Mouse (Mus musculus): Measurements from ENCODE around the gene Ift122. TPM values are rescaled to one million over a fixed set of nuclear protein-coding genes. Genes with fewer than 3 reads are reported as not detected.

Gene Ift122
- polyA plus RNA-seq, 1 experiment from 2014 or later: 27.2 TPM

DNA sequence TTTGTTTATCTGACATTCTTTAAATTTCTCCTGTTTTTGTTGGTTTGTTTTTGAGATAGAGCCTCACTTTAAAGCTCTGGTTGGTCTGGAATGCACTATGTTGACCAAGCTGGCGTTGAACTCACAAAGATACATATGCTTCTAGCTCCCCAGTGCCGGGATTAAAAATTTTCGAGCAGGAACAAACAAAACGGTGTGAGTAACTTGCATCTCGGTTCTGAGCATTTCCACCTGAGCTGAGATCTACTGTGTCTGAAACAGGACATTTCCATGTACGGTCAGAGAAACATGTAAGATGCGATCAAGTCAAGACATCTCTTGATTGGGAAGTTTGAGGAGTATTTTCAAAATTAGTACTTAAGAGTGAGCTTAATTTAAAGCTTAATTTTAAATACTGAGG is 715 bp downstream of the Ift122 start:
- peak; percentile 40 for DNase-seq (ENCODE audit: low spot score)
- no peak for ATAC-seq (replicated peaks; ENCODE audit: insufficient number of reproducible peaks, low FRiP score, low TSS enrichment, low read depth)

DNA sequence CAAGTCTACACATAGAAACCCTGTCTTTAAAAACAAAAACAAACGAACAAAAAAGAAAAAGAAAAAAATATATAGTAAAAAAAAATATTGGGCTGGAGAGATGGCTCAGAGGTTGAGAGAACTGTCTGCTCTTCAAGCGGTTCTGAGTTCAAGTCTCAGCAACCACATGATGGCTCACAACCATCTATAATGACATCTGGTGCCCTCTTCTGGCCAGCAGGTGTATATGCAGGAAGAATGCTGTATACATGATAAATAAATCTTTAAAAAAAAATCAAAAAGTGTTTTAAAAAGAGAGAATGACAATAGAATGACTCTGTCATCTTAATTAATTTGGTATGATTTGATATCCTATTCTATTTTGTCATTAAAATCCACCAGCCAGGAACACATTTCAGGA is 1.2 kb downstream of the Ift122 start:
- Histone ChIP-seq H3K4me1 (ENCODE audit: control insufficient read depth, insufficient read depth, low read length) (no peaks in the 10 kb centered on the region), H3K4me3 (ENCODE audit: low read depth, low read length) (no peak overlapping the region), H3K4me2 (ENCODE audit: low read depth, low read length) (no peak overlapping the region), H3K9me3 (replicated peaks; ENCODE audit: control insufficient read depth, low read length) (no peaks in the 10 kb centered on the region), H3K9ac (replicated peaks; ENCODE audit: low read length) (no peak overlapping the region), H3K27me3 (ENCODE audit: control insufficient read depth, insufficient read depth, low read length) (no peaks in the 10 kb centered on the region), H3K27ac (replicated peaks; ENCODE audit: low read depth, low read length) (no peak overlapping the region), H3K36me3 (replicated peaks; ENCODE audit: control insufficient read depth, insufficient read depth, low read depth, low read length) (0 out of 2 replicates have a peak, but pooled peaks cover 2% of the 10 kb centered on the region)
- no peak for ATAC-seq (replicated peaks; ENCODE audit: insufficient number of reproducible peaks, low FRiP score, low TSS enrichment, low read depth)
- WGBS: 67% methylated on average over 2 of the region's 2 CpGs
- DNase-seq (ENCODE audit: low spot score): no peak

More for the DNA sequence above, 715 bp downstream of the Ift122 start:
- Histone ChIP-seq H3K4me1 (ENCODE audit: control insufficient read depth, insufficient read depth, low read length) (no peaks in the 10 kb centered on the region), H3K9ac (replicated peaks; ENCODE audit: low read length) (peak overlapping the region; percentile 61), H3K4me3 (ENCODE audit: low read depth, low read length) (peak overlapping the region; percentile 61), H3K27ac (replicated peaks; ENCODE audit: low read depth, low read length) (peak overlapping the region; percentile 72), H3K9me3 (replicated peaks; ENCODE audit: control insufficient read depth, low read length) (no peaks in the 10 kb centered on the region), H3K27me3 (ENCODE audit: control insufficient read depth, insufficient read depth, low read length) (no peaks in the 10 kb centered on the region), H3K36me3 (replicated peaks; ENCODE audit: control insufficient read depth, insufficient read depth, low read depth, low read length) (peaks cover 2% of the 10 kb centered on the region; the same call in 1 of the 2 replicates), H3K4me2 (ENCODE audit: low read depth, low read length) (peak overlapping the region; percentile 28)
- WGBS: 49% methylated on average over 7 of the region's 7 CpGs

DNA sequence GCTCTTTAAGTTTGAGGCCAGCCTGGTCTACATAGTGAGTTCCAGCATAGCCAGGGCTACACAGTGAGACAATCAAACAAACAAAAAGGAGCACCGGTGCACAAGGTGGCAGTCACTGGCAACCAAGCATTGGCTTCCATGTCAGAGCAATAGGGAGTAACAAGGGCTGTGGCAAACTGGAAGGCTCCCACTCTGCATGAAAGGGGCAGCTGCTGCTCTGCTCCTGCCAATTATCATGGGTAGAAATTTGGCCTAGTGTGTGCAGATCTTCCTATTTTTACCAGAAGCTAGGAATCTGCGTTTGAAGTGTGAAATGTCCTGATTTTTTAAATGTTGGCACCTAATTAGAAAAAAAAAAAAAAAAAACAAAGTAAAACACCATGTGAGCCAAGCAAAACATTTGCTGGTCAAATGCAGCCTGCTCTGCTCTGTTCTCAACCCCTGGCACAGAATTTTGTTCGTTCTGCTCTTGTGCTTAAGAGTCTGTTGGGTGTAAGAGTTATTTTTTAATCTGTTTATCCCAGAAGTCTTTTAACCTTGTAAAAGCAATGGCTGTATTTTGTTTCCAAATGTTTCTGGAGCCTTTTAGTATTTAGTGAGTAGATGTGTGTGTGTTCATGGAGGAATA is 2.6 kb downstream of the Ift122 start:
- H3K27ac ChIP-seq (replicated peaks; ENCODE audit: low read depth, low read length): no peak overlapping the region
- no peak overlapping the region for H3K4me3 ChIP-seq (ENCODE audit: low read depth, low read length)
- ATAC-seq (replicated peaks; ENCODE audit: insufficient number of reproducible peaks, low FRiP score, low TSS enrichment, low read depth) (no peak), DNase-seq (ENCODE audit: low spot score) (no peak)
- H3K9ac ChIP-seq (replicated peaks; ENCODE audit: low read length): no peak overlapping the region; the same call in 1 of the 2 replicates
- H3K9me3 ChIP-seq (replicated peaks; ENCODE audit: control insufficient read depth, low read length): no peaks in the 10 kb centered on the region
- H3K36me3 ChIP-seq (replicated peaks; ENCODE audit: control insufficient read depth, insufficient read depth, low read depth, low read length): no peaks in the 10 kb centered on the region
- WGBS: 91% methylated on average over 3 of the region's 3 CpGs
- H3K4me1 ChIP-seq (ENCODE audit: control insufficient read depth, insufficient read depth, low read length): no peaks in the 10 kb centered on the region
- H3K4me2 ChIP-seq (ENCODE audit: low read depth, low read length): no peak overlapping the region
- H3K27me3 ChIP-seq (ENCODE audit: control insufficient read depth, insufficient read depth, low read length): no peaks in the 10 kb centered on the region

DNA sequence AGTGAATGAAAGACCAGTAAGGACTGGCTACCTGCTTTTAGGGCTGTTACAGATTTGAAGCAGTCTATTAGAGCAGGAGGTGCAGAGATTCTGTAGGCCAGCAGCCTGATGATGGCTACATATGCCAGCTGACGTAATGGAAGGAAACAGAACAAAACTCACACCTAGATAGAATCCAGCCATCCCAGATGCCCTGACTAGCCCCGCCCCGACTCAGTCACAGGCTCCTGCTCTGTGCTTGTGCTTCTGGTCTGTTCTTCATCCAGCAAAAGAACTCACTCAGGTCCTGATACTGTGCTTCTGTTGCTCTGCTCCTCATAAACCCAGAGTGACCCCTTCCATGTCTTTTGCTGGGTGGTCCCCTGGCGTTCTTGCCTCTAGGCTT is 3.1 kb downstream of the Ift122 start:
- Histone ChIP-seq H3K36me3 (replicated peaks; ENCODE audit: control insufficient read depth, insufficient read depth, low read depth, low read length) (no peaks in the 10 kb centered on the region), H3K9ac (replicated peaks; ENCODE audit: low read length) (no peak overlapping the region; the same call in 1 of the 2 replicates), H3K9me3 (replicated peaks; ENCODE audit: control insufficient read depth, low read length) (no peaks in the 10 kb centered on the region), H3K4me1 (ENCODE audit: control insufficient read depth, insufficient read depth, low read length) (no peaks in the 10 kb centered on the region), H3K4me3 (ENCODE audit: low read depth, low read length) (no peak overlapping the region), H3K27me3 (ENCODE audit: control insufficient read depth, insufficient read depth, low read length) (no peaks in the 10 kb centered on the region), H3K4me2 (ENCODE audit: low read depth, low read length) (no peak overlapping the region), H3K27ac (replicated peaks; ENCODE audit: low read depth, low read length) (no peak overlapping the region)
- 74% methylated on average over 4 of the region's 4 CpGs for WGBS
- DNase-seq (ENCODE audit: low spot score): peak; percentile 10
- ATAC-seq (replicated peaks; ENCODE audit: insufficient number of reproducible peaks, low FRiP score, low TSS enrichment, low read depth): no peak

DNA sequence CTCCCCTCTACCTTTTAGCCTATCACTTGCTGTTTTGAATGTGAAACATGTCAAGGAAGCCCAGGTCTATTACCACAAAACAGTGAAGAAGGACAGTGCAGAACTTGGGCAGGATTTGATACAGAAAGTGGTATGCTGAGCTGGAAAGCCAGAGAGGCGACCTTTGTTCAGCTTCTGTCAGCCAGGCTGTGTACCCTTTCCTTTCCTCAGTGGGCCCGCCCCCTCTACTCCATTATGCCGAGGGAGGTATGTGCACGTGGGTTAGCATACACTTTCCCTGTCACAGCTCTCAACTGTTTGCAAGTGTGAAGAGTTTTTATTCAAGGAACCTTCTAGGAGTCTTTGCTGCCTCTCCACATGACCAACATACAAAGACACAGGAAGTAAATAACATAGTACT is 6.0 kb downstream of the Ift122 start:
- no peak overlapping the region for H3K9ac ChIP-seq (replicated peaks; ENCODE audit: low read length)
- H3K9me3 ChIP-seq (replicated peaks; ENCODE audit: control insufficient read depth, low read length): no peaks in the 10 kb centered on the region
- H3K36me3 ChIP-seq (replicated peaks; ENCODE audit: control insufficient read depth, insufficient read depth, low read depth, low read length): no peaks in the 10 kb centered on the region
- no peak overlapping the region for H3K27ac ChIP-seq (replicated peaks; ENCODE audit: low read depth, low read length)
- H3K4me3 ChIP-seq (ENCODE audit: low read depth, low read length): no peak overlapping the region
- DNase-seq (ENCODE audit: low spot score) (no peak), ATAC-seq (replicated peaks; ENCODE audit: insufficient number of reproducible peaks, low FRiP score, low TSS enrichment, low read depth) (no peak)
- no peaks in the 10 kb centered on the region for H3K4me1 ChIP-seq (ENCODE audit: control insufficient read depth, insufficient read depth, low read length)
- H3K4me2 ChIP-seq (ENCODE audit: low read depth, low read length): no peak overlapping the region
- no peaks in the 10 kb centered on the region for H3K27me3 ChIP-seq (ENCODE audit: control insufficient read depth, insufficient read depth, low read length)
- 50% methylated on average over 4 of the region's 4 CpGs for WGBS

DNA sequence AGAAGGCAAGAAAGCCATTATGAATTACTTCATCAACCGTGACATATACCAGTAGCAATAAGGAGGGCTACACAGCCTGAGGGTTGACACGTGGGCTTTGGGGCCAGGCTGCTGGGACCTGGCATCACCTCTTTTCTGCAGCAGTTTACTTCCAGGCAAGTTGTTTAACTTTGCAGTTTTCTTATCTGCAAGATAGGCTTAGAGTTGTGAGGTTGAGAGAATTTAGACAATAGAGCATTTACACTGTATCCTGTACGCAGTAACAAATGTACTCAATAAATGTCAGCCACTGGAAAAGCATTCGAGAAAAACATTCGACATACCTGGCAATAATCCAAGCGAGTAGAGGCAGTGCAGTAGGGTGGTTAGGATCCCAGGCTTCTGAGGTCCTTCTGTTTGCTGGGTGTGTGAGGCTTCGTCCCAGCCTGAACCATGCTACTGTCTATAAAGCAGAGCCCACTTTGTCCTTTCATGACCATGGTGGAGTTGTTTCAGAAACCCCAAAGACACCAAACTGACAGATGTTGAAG is 6.8 kb downstream of the Ift122 start:
- Histone ChIP-seq H3K36me3 (replicated peaks; ENCODE audit: control insufficient read depth, insufficient read depth, low read depth, low read length) (no peaks in the 10 kb centered on the region), H3K4me1 (ENCODE audit: control insufficient read depth, insufficient read depth, low read length) (no peaks in the 10 kb centered on the region), H3K4me3 (ENCODE audit: low read depth, low read length) (no peak overlapping the region), H3K9me3 (replicated peaks; ENCODE audit: control insufficient read depth, low read length) (no peaks in the 10 kb centered on the region), H3K9ac (replicated peaks; ENCODE audit: low read length) (no peak overlapping the region), H3K4me2 (ENCODE audit: low read depth, low read length) (no peak overlapping the region), H3K27ac (replicated peaks; ENCODE audit: low read depth, low read length) (no peak overlapping the region), H3K27me3 (ENCODE audit: control insufficient read depth, insufficient read depth, low read length) (no peaks in the 10 kb centered on the region)
- 86% methylated on average over 7 of the region's 7 CpGs for WGBS
- no peak for DNase-seq (ENCODE audit: low spot score)
- no peak for ATAC-seq (replicated peaks; ENCODE audit: insufficient number of reproducible peaks, low FRiP score, low TSS enrichment, low read depth)

DNA sequence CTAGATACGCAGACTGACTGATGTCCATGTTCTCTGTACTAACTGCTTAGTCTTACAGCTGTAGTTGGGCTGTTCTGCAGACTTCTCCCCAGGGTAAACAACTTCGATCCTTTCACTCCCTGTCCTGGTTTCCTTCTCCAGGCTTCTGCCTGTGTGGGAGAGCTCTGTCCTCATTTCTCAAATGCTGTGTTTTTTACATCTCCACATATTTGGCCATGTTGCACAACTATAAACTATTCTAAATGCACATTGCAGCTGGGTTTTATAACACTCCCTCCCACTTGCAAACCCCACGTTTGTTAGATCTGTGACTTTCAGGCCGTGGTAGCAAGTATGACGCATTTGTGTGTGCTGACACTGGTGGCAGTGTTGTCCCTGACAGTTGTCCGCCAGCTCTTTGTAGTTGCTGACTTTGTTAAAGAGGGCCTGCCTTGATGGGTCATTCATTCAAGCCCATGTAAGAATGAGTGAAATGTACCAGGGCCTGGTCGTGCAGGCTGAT is 10.1 kb downstream of the Ift122 start:
- Histone ChIP-seq H3K27ac (replicated peaks; ENCODE audit: low read depth, low read length) (no peak overlapping the region), H3K4me2 (ENCODE audit: low read depth, low read length) (no peak overlapping the region), H3K9me3 (replicated peaks; ENCODE audit: control insufficient read depth, low read length) (no peaks in the 10 kb centered on the region), H3K27me3 (ENCODE audit: control insufficient read depth, insufficient read depth, low read length) (no peaks in the 10 kb centered on the region), H3K9ac (replicated peaks; ENCODE audit: low read length) (no peak overlapping the region), H3K4me1 (ENCODE audit: control insufficient read depth, insufficient read depth, low read length) (no peaks in the 10 kb centered on the region), H3K36me3 (replicated peaks; ENCODE audit: control insufficient read depth, insufficient read depth, low read depth, low read length) (no peaks in the 10 kb centered on the region), H3K4me3 (ENCODE audit: low read depth, low read length) (no peak overlapping the region)
- no peak for DNase-seq (ENCODE audit: low spot score)
- 66% methylated on average over 7 of the region's 7 CpGs for WGBS
- no peak for ATAC-seq (replicated peaks; ENCODE audit: insufficient number of reproducible peaks, low FRiP score, low TSS enrichment, low read depth)

DNA sequence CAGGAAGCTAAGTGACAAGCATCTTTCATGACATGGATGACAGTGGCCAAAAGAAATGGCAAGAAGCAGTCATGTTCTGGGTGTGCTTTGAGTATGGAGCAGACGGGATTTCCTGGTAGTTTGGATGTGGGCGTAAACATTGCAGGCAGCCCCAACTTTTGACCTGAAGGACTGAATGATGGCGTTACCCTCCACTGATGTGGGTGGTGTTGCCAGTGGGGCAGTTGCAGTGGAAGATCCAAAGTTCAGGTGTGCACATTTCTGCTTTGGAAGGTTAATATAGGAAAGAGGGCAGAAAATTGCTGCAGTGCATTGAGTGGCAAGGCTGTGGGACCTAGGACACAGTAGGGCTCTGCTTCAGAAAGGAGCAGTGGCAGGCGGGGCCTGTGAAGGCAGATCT is 12.0 kb downstream of the Ift122 start:
- no peak overlapping the region for H3K4me2 ChIP-seq (ENCODE audit: low read depth, low read length)
- H3K9ac ChIP-seq (replicated peaks; ENCODE audit: low read length): no peak overlapping the region
- no peaks in the 10 kb centered on the region for H3K36me3 ChIP-seq (replicated peaks; ENCODE audit: control insufficient read depth, insufficient read depth, low read depth, low read length)
- DNase-seq (ENCODE audit: low spot score): no peak
- 94% methylated on average over 4 of the region's 4 CpGs for WGBS
- H3K4me3 ChIP-seq (ENCODE audit: low read depth, low read length): no peak overlapping the region
- no peak overlapping the region for H3K27ac ChIP-seq (replicated peaks; ENCODE audit: low read depth, low read length)
- H3K4me1 ChIP-seq (ENCODE audit: control insufficient read depth, insufficient read depth, low read length): no peaks in the 10 kb centered on the region
- no peaks in the 10 kb centered on the region for H3K27me3 ChIP-seq (ENCODE audit: control insufficient read depth, insufficient read depth, low read length)
- no peaks in the 10 kb centered on the region for H3K9me3 ChIP-seq (replicated peaks; ENCODE audit: control insufficient read depth, low read length)
- no peak for ATAC-seq (replicated peaks; ENCODE audit: insufficient number of reproducible peaks, low FRiP score, low TSS enrichment, low read depth)
